Mouse (Mus musculus) lung, postnatal 36 days (tissue): ENCODE results near the gene Tnrc18.

Source experiments
- DNase-seq: peaks from one replicate; pipeline ENCODE4 v3.0.0; 2022; ENCODE audit warnings: mixed read lengths

Gene Tnrc18

GRCm38 (mm10) chr5:142679065-142679464, 138.4 kb downstream of the Tnrc18 start:
- DNase-seq = no peak

GRCm38 (mm10) chr5:142678141-142678571, 139.3 kb downstream of the Tnrc18 start:
- no peak for DNase-seq
